Comparison of ENCODE assay signal across 12 mouse cellular contexts in genomic region chr11:109553921-109554320, GRCm38 (mm10). TPM values are rescaled to one million over a fixed set of nuclear protein-coding genes. Genes with fewer than 3 reads are reported as not detected.
DNase-seq lines count a peak whose midpoint lies in the region; ATAC-seq and TF ChIP-seq lines count a peak whose summit lies in the region.
"Had no signal": no experiment of that assay in that cellular context is flagged by ENCODE, and none has a peak within 500 bp of the region (broad histone marks: within the 10 kb centered on the region; RNA-seq: fewer than 3 reads in every experiment).

No protein-coding gene starts in this region.

- in situ Hi-C loops in CH12.LX (cut with MboI; ENCODE audit: low pct_ligation_motif_present, low pct_unique_long_range_greater_than_20kb, low sequenced_read_pairs), result no loop called here

- TF ChIP-seq EP300 in CH12.LX (IDR thresholded peaks at IDR 0.05; ENCODE audit: low read length), result no peak

- TF ChIP-seq POLR2A in CH12.LX (IDR thresholded peaks at IDR 0.05; ENCODE audit: low read depth, low read length), result no peak

- H3K4me3 ChIP-seq in CH12.LX (replicated peaks in 1 of 3; ENCODE audit: low read depth in 2 of 3, low read length in 2 of 3, poor library complexity in 1 of 3), result no peak overlapping the region
- no peak overlapping the region for H3K4me3 ChIP-seq in intestine, postnatal 0 days (ENCODE audit: low read depth, low read length)
- H3K4me3 ChIP-seq in stomach, embryonic 16.5 days (replicated peaks; ENCODE audit: low read length), result no peak overlapping the region
- no peak overlapping the region for H3K4me3 ChIP-seq in forebrain, embryonic 15.5 days
- no peak overlapping the region for H3K4me3 ChIP-seq in hindbrain, postnatal 0 days (ENCODE audit: low read length)
- H3K4me3 ChIP-seq: forebrain, embryonic 10.5 days; midbrain, embryonic 10.5 days; myocyte had no signal

- H3K9me3 ChIP-seq in CH12.LX (replicated peaks; ENCODE audit: low read length), result no peaks in the 10 kb centered on the region
- no peaks in the 10 kb centered on the region for H3K9me3 ChIP-seq in intestine, postnatal 0 days (ENCODE audit: control insufficient read depth)
- no peaks in the 10 kb centered on the region for H3K9me3 ChIP-seq in stomach, embryonic 16.5 days (replicated peaks; ENCODE audit: control insufficient read depth, low read length)
- H3K9me3 ChIP-seq in forebrain, embryonic 15.5 days, result no peaks in the 10 kb centered on the region
- no peaks in the 10 kb centered on the region for H3K9me3 ChIP-seq in hindbrain, postnatal 0 days (ENCODE audit: low read length)
- H3K9me3 ChIP-seq: forebrain, embryonic 10.5 days; midbrain, embryonic 10.5 days had no signal

- TF ChIP-seq CTCF in CH12.LX (conservative IDR thresholded peaks at IDR 0.05 in 1 of 2, IDR thresholded peaks at IDR 0.05 in 1 of 2; ENCODE audit: low read depth in 2 of 2, low read length in 2 of 2), result no peak
- TF ChIP-seq CTCF in intestine, postnatal 0 days (IDR thresholded peaks at IDR 0.05; ENCODE audit: low read depth), result no peak
- no peak for TF ChIP-seq CTCF in hindbrain, postnatal 0 days (IDR thresholded peaks at IDR 0.05; ENCODE audit: low read depth)

- no peak for ATAC-seq in intestine, postnatal 0 days
- no peak for ATAC-seq in stomach, embryonic 16.5 days (ENCODE audit: insufficient read depth, low FRiP score)
- ATAC-seq in forebrain, embryonic 15.5 days (replicated peaks), result no peak
- no peak for ATAC-seq in hindbrain, postnatal 0 days
- ATAC-seq: hindbrain, embryonic 16.5 days had no signal

- H3K36me3 ChIP-seq in CH12.LX (replicated peaks in 1 of 2; ENCODE audit: control insufficient read depth in 1 of 2, insufficient read depth in 1 of 2, low read length in 1 of 2), result no peaks in the 10 kb centered on the region
- H3K36me3 ChIP-seq in intestine, postnatal 0 days (ENCODE audit: control insufficient read depth, insufficient read depth), result no peaks in the 10 kb centered on the region
- H3K36me3 ChIP-seq in stomach, embryonic 16.5 days (ENCODE audit: control insufficient read depth, insufficient read depth, low read length), result no peaks in the 10 kb centered on the region
- H3K36me3 ChIP-seq in forebrain, embryonic 15.5 days, result no peaks in the 10 kb centered on the region
- no peaks in the 10 kb centered on the region for H3K36me3 ChIP-seq in hindbrain, postnatal 0 days (ENCODE audit: insufficient read depth, low read length)
- H3K36me3 ChIP-seq: forebrain, embryonic 10.5 days; midbrain, embryonic 10.5 days had no signal

- peaks cover 0 to 30% of the 10 kb centered on the region in 2 experiments; a peak in 2 of 4 replicates for H3K4me1 ChIP-seq in CH12.LX (ENCODE audit: control insufficient read depth in 1 of 2, insufficient read depth in 2 of 2)
- H3K4me1 ChIP-seq in intestine, postnatal 0 days (replicated peaks; ENCODE audit: control insufficient read depth, insufficient read depth, low read length), result peaks cover 3% of the 10 kb centered on the region; the same call in 1 of the 2 replicates
- H3K4me1 ChIP-seq in stomach, embryonic 16.5 days (ENCODE audit: control insufficient read depth, insufficient read depth, low read length), result peaks cover 32% of the 10 kb centered on the region
- no peaks in the 10 kb centered on the region for H3K4me1 ChIP-seq in forebrain, embryonic 15.5 days
- no peaks in the 10 kb centered on the region for H3K4me1 ChIP-seq in hindbrain, postnatal 0 days (ENCODE audit: insufficient read depth, low read length)
- H3K4me1 ChIP-seq: forebrain, embryonic 10.5 days; midbrain, embryonic 10.5 days had no signal

- no peak for TF ChIP-seq RAD21 in CH12.LX (IDR thresholded peaks at IDR 0.05; ENCODE audit: low read depth, low read length)

- no peaks in the 10 kb centered on the region for H3K79me2 ChIP-seq in CH12.LX (replicated peaks; ENCODE audit: control insufficient read depth, extremely low read depth, insufficient read depth, poor library complexity, severe bottlenecking)

- H3K27ac ChIP-seq in CH12.LX (ENCODE audit: insufficient read depth, low read depth), result no peak overlapping the region
- H3K27ac ChIP-seq in intestine, postnatal 0 days (ENCODE audit: low read depth, low read length), result peak overlapping the region; percentile 36
- H3K27ac ChIP-seq in stomach, embryonic 16.5 days (ENCODE audit: low read length), result peak overlapping the region; percentile 89
- H3K27ac ChIP-seq in forebrain, embryonic 15.5 days (replicated peaks), result no peak overlapping the region
- H3K27ac ChIP-seq in hindbrain, postnatal 0 days, result no peak overlapping the region
- H3K27ac ChIP-seq: forebrain, embryonic 10.5 days; midbrain, embryonic 10.5 days had no signal

- peak; percentile 41 for DNase-seq in CD4-positive, CD25-positive, alpha-beta regulatory T cell, adult 2 months (ENCODE audit: low read depth, low spot score)
- DNase-seq in CH12.LX (ENCODE audit: extremely low read depth), result no peak
- no peak for DNase-seq in hindbrain, postnatal 0 days (ENCODE audit: low spot score)
- DNase-seq in urinary bladder, postnatal 10 days (ENCODE audit: low spot score), result no peak
- DNase-seq: adrenal gland, adult 2 months had no signal

- 67% methylated on average over 4 of the region's 4 CpGs for WGBS in intestine, postnatal 0 days
- WGBS in stomach, embryonic 16.5 days, result 62% methylated on average over 4 of the region's 4 CpGs
- 74% methylated on average over 4 of the region's 4 CpGs for WGBS in forebrain, embryonic 15.5 days
- WGBS in hindbrain, postnatal 0 days, result 86% methylated on average over 4 of the region's 4 CpGs

- no peak overlapping the region for H3K4me2 ChIP-seq in CH12.LX (ENCODE audit: insufficient read depth, low read depth, poor library complexity, severe bottlenecking)
- no peak overlapping the region for H3K4me2 ChIP-seq in intestine, postnatal 0 days (replicated peaks; ENCODE audit: low read depth)
- no peak overlapping the region for H3K4me2 ChIP-seq in stomach, embryonic 16.5 days (ENCODE audit: low read depth, low read length)
- H3K4me2 ChIP-seq in forebrain, embryonic 15.5 days (replicated peaks), result no peak overlapping the region
- no peak overlapping the region for H3K4me2 ChIP-seq in hindbrain, postnatal 0 days (ENCODE audit: low read depth, low read length)

- H3K27me3 ChIP-seq in CH12.LX (replicated peaks), result no peaks in the 10 kb centered on the region
- H3K27me3 ChIP-seq in intestine, postnatal 0 days (replicated peaks; ENCODE audit: control insufficient read depth, insufficient read depth, low read length), result no peaks in the 10 kb centered on the region
- H3K27me3 ChIP-seq in stomach, embryonic 16.5 days (ENCODE audit: control insufficient read depth, insufficient read depth, low read length), result no peaks in the 10 kb centered on the region
- no peaks in the 10 kb centered on the region for H3K27me3 ChIP-seq in forebrain, embryonic 15.5 days
- no peaks in the 10 kb centered on the region for H3K27me3 ChIP-seq in hindbrain, postnatal 0 days (ENCODE audit: insufficient read depth, low read length)

- H3K9ac ChIP-seq in CH12.LX (ENCODE audit: insufficient read depth, low read depth), result no peak overlapping the region
- H3K9ac ChIP-seq in intestine, postnatal 0 days (ENCODE audit: low read depth, low read length), result no peak overlapping the region
- peak overlapping the region; percentile 51 for H3K9ac ChIP-seq in stomach, embryonic 16.5 days (ENCODE audit: low read length)
- H3K9ac ChIP-seq in forebrain, embryonic 15.5 days (replicated peaks), result no peak overlapping the region
- H3K9ac ChIP-seq in hindbrain, postnatal 0 days (replicated peaks; ENCODE audit: low read length), result no peak overlapping the region

- dilution Hi-C loops in CH12.LX (cut with MboI; ENCODE audit: extremely low pct_ligation_motif_present, extremely low pct_unique_long_range_greater_than_20kb, low sequenced_read_pairs), result no loop called here

TF ChIP-seq in CH12.LX, 34 proteins besides CTCF, POLR2A, EP300 and RAD21:
- TF ChIP-seq CHD2 (IDR thresholded peaks at IDR 0.05; ENCODE audit: low read length), result no peak
- no peak for TF ChIP-seq SMC3 (IDR thresholded peaks at IDR 0.05; ENCODE audit: low read depth, low read length)
- TF ChIP-seq ZMIZ1 (IDR thresholded peaks at IDR 0.05; ENCODE audit: low read depth, low read length), result no peak
- no peak for TF ChIP-seq ZC3H11A (IDR thresholded peaks at IDR 0.05; ENCODE audit: low read depth, low read length)
- TF ChIP-seq ZNF384 (IDR thresholded peaks at IDR 0.05; ENCODE audit: low read depth, low read length), result peak; percentile 42; the same call in 1 of the 2 replicates
TF ChIP-seq in CH12.LX: peak in this region for 1.

RNA-seq across cellular contexts. Expression of gene Wipi1, which starts 57.8 kb away (rescaled TPM):
- total RNA-seq in CH12.LX (2012; rRNA removed) (0.92 and 2.0 TPM in 2 replicates), CH12.LX (2014; rRNA removed) (1.9 and 2.2 TPM in 2 replicates)
- 1.4 and 1.8 TPM in 2 replicates for polyA plus RNA-seq in CH12.LX (2012; ENCODE audit: insufficient read length, low read depth)
- 28.2 and 30.4 TPM in 2 replicates for polyA plus RNA-seq in intestine, postnatal 0 days (2015; fragmentation: Nextera tagmentation; extraction: Ambion mirVana)
- polyA plus RNA-seq in stomach, embryonic 16.5 days (2015; fragmentation: Nextera tagmentation; extraction: Ambion mirVana), result 43.2 and 44.8 TPM in 2 replicates
- polyA plus RNA-seq in forebrain, embryonic 15.5 days (2015; fragmentation: Nextera tagmentation; extraction: Ambion mirVana), result 12.1 and 13.0 TPM in 2 replicates
- total RNA-seq in hindbrain, postnatal 0 days (2014; rRNA removed), result 14.6 and 23.3 TPM in 2 replicates
- 21.0 and 23.5 TPM in 2 replicates for polyA plus RNA-seq in hindbrain, postnatal 0 days (2015; fragmentation: Nextera tagmentation; extraction: Ambion mirVana)

Comparison
In these comparisons a context has a peak if more than half of its experiments do, and no peak if none do; other contexts are left out.
1. H3K27ac ChIP-seq: peak in intestine, postnatal 0 days (single experiment) and stomach, embryonic 16.5 days (single experiment); none in CH12.LX (single experiment), forebrain, embryonic 15.5 days (single experiment) and hindbrain, postnatal 0 days (single experiment).